Mouse (Mus musculus) Muller cell, postnatal 12 days (primary cell): ENCODE data around the gene Caskin2.
A peak's percentile ranks its signal among the peaks of the same experiment; 100 is the strongest.
"Not testable (repeated sequence)": the region's sequence is repeated elsewhere in the genome, so short reads cannot be mapped to it uniquely, and the experiment has no call there.

Experiments
- DNase-seq: peaks from one replicate; pipeline ENCODE4 v3.0.0-alpha.2; 2015; ENCODE audit errors: inconsistent ontology term

Gene Caskin2

DNA sequence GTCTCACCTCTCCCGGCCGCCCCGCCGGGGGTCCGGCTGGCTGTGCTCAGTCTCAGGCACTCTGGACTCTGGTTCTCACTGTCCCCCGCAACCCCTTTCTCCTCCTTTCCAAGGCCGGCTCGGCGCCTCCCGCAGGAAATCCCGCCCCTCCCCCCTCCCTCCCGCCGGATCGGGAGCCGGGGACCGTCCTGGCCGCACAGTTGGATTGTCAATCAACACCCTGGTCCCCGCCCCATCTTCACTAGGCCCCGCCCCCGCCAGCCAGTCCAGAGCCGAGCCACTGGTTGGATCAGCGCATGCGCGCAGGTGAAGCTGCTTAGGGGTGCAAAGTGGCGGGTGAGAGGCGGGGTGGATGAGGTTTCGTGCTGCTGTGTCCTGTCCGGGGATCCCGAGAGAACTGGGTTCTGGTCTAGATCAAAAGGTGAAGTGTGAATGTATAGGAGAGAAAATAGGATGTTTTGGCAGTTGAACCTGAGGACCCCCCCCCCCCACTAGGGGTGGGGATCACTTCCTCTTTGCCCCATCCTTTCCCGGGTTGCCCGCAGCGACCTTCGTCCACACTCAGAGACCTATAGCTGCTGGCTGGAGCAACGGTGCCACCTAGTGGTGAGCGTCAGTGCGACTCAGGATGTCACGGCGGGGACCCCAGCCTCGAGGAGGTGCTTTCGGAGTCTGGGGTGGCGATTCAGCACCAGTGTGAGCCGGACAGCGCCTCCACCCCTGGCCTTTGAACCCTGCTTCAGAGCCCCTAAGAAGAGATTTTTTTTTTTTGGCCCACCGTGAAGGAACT is at the start of gene Caskin2:
TSS of gene Caskin2 (minus strand) at position 133 of the 790 bp plus-strand sequence.
- peak; percentile 98 for DNase-seq

DNA sequence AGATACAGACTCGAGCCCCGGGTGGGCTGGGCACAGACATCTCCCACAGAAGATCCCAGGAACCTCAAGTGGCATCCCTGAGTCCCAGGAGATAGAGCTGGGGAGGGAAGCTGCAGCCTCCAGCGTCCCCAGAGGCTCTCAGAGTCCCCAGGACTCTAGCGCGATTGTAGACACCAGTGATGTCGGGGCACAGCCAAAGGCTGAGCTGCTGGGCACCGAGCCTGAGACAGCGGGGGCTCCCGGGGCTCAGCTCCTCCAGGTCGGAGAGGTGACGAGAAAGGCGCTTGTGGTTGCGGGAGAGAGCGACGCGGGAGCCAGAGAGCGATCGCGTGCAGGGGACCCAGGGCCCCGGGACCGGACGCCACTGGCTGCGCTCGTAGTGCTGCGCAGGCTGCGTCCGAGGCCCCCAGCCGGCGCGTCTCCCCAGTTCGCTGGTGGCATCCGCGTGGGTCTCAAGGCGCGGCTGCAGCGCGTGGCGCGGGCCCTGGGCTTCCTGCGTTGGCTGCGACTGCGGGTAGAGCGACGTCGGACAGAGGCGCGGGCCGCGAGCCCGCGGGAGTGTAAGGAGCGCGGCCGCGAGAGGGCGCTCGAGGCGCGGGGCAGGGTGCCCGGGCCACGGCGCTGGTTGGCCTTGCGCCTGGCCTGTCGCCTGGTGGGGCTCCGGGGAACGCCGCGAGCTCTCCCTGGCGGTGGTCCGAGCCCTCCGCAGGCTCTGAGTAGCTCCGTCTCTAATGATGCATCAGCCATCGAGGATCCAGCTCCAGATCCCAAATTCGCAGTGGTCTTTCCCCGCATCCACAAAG is 45.9 kb upstream of the Caskin2 start:
- DNase-seq = peak; percentile 89

DNA sequence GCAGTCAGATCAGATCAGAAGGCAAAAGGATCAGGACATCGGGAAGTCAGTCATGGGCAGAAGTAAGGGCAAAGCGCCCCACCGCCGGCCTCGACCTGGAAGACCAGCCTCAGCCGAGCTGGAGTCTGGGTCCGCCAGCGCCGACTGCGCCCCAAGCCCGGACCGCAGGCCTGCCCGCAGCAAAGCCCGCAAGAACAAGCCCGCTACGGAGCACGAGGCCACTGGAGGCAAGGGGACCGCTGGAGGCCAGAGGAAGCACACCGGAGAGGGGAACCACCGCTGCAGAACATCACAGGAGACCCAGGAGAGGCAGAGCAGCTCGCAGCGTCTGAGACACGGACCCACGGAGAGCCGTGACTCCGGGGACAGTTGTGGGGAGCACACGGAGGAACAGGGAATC is 44.9 kb upstream of the Caskin2 start, which contains the start of gene Myo15b:
TSS of gene Myo15b (plus strand) at position 53 of the 400 bp plus-strand sequence.
- no peak for DNase-seq

DNA sequence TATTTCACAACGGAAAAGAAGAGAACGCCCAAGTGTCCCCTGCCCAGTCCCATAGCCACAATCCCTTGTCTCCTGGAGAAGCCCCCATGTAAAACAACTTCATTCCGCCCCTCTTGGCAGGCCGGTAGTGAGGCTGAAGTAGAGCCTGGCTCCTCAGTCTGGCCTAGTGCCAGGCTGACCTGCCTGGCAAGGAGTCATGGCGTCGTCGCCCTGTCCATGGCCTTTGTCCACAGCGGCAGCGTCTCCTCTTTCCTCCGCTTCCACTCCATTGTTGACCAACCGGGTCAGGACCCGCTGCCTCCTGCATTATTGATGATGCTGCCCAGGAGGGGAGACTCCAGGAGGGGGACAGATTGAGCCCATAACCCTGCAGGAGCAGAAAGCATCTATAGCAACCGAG is 44.5 kb upstream of the Caskin2 start:
- no peak for DNase-seq

DNA sequence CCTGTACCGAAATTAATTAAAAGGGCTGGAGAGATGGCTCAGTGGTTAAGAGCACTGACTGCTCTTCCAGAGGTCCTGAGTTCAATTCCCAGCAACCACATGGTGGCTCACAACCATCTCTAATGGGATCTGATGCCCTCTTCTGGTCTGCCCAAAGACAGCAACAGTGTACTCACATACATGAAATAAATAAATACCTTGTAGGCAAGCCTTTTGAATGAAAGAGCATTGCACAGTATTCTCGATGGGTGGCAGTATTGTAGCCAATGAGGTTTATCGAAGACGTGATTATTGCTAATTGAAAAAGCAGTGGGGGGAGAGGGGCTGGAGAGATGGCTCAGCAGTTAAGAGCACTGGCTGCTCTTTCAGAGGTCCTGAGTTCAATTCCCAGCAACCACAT is 43.7 kb upstream of the Caskin2 start:
- not testable (repeated sequence) for DNase-seq

DNA sequence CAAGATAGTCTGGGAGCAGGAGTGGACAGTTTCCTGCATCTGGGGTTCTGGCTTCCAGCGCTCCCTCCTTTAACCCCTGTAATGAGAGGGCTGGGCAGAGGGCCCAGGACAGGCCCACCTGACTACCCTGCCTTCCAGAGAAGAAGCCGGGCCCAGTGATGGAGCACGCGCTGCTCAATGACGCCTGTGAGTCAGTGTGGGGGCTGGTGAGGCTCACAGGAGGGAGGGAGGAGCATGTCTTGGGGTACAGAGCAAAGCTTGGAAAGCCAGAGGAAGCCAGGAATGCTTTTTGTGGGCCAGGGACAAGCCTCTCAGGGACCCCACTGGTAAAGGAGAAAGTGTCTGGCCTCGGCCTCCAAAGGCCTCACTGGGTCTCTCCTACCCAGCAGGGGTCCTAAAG is 41.2 kb upstream of the Caskin2 start:
- no peak for DNase-seq

DNA sequence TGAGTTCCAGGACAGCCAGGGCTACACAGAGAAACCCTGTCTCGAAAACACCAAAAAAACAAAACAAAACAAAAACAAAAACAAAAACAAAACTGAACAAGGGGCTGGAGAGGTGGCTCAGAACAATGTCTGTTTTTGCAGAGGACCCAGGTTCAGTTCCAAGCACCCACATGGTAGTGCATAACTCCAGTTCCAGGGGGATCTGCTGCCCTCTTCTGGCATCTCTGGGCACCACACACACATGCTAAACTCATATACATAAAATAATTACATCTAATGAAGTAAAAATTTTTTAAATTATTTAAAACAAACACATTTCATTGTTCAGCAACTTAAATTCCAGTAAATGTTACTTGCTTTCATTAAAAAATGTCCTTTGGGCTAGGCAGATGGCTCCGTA is 32.4 kb upstream of the Caskin2 start:
- DNase-seq = no peak

DNA sequence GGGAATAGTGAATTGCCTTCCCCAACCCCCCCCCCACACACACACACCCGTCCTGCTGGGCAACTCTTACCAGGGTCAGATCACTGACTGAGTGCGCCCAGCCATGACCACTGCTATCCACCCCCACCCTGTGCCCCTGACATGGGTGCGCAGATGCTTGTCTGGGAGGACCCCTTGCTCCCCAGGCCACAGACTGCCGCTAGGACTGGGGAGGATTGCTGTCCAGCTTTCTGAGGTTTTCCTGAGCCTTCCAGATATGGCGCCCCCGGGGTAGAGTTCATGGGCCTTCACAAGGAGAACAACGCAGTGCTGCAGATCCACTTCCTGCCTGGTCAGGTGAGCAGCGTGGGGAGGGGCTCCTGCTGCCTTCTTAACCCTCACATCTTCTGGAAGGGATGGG is 30.8 kb upstream of the Caskin2 start:
- no peak for DNase-seq

DNA sequence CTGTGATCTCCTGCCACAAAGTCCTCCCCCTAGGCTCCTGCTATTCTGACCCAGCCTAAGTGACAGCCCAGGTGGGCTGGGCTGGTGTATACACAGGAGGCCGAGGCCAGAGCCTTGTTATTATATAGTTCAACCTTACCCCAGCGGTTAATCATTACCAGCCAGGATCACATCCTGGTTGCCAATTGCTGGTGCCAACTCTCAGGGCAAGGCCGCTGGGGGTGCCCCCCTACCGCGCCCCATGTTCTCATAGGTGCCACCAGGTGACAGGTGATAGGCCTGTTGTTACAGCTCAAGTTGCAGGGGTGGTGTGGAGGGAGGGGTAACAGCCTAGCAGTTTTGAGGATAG is 30.4 kb upstream of the Caskin2 start:
- DNase-seq = no peak

DNA sequence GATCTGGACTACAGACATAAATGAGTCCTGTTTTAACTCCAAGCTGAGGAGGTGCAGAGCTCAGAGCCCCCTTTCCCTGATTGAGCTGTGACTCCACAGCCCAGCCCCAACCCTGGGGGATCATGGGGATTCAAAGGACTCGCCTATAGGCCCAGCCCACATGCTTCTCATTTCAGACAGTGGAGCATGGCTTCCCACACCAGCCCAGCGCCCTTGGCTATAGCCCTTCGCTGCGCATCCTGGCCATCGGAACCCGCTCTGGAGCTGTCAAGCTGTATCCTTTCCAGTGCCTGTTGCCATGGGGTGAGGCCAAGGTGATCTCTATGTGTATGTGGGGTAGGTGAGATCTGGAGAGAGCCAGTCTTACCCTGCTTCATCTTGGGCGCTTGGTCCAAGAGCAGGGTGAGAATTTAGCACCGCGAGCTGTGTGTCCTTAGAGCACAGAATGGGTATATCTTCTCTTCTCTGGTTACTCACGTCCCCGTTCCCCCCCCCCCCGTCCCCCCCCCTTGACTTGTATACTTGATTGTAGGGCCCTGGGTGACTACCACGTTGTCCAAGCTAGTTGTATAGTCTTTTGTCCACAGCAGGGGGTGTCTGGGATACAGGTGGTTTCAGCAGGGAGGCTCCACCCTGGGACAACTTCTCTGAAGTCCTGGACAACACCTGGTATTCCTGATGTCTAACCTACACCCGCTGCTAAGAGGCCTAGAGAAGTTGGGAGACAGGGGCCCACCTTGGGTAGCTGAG is 29.9 kb upstream of the Caskin2 start:
- DNase-seq = no peak

DNA sequence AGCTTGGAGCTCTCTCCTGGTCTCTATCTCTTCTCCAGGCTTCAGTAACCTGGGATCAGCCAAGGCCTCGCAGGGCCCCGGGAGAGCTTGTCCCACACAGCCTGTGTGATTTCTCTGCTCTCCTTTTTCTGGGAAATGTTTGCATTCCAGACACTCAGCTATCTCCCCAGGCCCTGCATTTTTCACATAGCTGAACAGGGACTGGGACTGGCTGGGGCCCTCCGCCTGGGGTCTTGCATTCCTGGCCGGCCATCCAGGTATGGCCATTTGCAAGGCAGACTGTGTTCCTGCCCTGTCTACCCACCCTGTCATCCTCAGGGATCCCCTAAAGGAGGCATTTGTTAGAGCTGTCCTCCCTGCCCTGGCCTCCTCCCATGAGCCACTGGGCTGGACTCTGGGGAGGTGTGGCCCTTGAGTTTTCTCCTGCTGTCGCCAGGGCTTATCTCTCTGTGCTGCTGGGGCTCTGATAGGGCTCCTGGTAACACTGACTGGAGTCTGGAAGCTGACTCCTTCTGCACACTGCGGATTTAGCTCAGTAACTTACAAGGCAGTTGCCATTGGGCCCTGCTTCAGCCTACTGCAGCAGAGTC is 28.6 kb upstream of the Caskin2 start:
- DNase-seq = peak; percentile 82

DNA sequence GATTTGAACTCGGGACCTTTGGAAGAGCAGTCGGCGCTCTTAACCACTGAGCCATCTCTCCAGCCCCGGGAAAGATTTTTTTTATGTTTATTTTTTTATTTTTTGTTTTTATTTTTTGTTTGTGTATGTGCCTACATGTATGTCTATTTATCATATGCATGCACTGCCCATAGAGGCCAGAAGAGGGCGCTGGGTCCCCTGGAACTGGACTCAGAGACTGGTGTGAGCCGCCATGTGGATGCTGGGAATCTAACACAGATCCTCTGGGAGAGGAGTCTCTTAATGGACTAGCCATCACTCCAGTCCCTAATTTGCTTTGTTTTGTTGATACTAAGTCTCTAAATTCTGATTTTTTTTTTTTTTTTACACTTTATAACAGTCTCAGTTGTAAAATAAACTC is 27.6 kb upstream of the Caskin2 start:
- DNase-seq = no peak

DNA sequence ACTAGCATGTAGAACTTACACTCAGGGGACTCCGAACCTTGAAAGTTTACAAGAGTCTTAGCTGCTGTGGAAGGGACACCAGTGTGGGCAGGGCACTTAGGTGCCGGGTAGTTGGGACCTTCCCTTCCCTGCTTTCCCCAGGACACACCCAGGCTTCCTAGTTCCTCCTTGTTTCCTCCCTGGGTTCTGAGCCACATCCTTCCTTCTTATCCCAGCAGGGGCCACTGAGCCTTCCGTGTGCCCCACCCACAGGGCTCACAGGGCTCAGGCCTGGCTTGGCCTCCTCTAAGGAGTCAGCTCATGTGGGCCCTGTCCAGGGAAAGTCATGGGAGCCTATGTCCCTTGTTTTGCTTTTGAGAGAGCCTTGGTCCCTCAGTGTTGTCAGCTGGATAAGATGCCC is 26.3 kb upstream of the Caskin2 start:
- no peak for DNase-seq

DNA sequence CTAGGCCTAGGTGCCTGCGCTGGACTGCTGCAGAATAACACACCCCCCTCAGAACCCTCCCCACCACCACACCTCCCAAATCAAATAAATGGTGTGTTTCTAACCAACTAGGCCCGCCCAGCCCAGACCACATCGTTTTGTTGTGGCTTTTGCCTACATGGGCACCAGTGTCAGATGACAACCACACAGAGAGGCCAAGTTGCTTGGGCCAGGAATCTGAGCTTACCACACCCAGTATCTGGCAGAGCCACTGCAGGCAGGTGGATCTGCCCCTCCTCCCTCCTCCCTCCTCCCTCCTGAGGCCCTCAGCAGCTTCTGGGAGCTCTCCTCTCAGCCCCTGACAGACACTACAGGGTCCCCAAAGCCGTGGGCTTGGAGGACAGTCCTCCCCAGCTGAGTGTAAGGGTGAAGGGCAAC is 25.5 kb upstream of the Caskin2 start:
- no peak for DNase-seq

DNA sequence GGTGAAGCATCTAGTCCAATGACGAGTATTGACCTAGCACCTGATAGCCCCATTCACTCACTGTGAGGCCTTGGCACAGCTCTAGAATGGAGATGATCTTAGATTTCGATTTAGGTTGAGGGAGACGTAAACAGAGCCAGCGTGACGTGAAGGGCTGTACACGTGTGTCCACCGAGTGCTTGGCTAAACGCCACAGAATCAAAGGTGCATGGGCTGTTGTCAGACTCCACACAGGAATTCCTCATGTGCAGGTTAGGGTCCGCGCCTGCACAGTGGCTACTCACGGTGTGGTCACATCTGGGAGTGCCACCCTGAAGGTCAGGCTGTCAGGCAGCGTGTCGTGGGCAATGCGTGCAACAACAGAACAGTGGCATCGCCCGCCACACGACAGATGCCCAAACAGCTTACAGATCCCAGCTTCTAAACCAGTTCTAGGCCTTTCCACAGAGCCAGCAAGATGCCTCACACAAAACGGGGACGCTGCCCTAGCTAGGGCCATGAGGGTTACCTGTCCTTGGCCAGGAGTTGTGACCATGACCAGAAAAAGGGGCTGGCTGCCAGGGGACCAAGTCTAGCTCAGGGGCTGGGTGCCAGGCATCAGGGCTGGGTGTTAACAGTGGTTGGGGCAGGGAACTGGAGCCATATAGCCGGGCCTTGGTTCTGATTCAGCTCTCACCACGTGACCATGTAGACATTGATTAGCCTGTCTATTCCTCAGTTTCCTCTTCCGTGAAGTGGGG is 24.3 kb upstream of the Caskin2 start:
- no peak for DNase-seq

DNA sequence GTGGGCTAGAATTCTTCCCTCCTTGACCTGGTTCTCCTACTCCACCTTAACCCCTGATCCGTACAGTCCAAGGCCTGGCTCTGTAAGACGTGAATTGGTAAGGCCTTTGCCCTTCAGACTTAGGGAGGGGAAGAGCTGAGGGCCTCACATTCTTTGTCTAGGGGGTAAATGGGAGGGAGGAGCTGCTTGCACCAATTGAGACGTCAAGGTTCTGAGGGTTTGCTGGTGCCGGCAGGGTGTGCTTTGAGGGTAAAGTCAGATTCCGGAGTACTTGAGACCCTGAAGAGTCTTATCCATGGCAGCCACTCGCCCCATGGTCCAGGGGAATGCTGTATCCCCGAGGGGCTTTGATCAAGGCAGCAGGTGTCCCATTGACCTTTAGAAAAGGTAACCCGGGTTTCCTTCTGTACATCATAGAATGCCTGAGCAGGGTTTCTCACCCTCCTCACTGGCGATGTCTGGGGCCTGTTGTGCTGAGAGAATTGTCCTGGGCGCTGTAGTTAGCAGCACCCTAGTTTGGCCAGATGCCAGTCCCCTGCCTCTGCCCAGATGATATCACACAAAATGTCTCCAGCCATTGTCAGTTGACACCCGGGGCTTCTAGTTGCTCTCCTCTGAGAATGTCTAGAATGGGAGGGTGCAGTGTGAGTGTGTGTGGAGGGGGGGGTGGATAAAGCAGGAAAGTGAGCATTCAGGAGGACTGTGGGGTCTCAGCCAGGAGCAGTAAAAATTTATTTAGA is 23.4 kb upstream of the Caskin2 start:
- no peak for DNase-seq

DNA sequence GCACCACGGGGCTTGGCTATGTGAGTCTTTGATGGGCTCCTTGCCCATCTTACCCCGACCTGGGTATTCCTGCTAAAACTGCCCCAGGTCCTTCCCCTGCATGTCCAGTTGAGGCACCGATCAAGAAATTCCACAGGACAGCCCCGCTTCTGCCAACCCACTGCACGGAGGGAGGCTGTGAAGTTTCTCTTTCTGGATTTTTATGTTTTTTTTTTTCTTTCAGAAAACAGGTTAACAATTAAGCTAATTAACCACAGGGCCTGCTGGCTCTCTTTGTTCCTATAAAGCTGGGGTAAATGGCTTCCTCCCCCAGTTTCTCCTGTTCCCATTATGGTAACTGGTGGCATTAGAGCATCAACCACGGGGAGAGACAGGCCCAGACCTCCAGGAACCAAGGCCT is 20.6 kb upstream of the Caskin2 start:
- DNase-seq = no peak

DNA sequence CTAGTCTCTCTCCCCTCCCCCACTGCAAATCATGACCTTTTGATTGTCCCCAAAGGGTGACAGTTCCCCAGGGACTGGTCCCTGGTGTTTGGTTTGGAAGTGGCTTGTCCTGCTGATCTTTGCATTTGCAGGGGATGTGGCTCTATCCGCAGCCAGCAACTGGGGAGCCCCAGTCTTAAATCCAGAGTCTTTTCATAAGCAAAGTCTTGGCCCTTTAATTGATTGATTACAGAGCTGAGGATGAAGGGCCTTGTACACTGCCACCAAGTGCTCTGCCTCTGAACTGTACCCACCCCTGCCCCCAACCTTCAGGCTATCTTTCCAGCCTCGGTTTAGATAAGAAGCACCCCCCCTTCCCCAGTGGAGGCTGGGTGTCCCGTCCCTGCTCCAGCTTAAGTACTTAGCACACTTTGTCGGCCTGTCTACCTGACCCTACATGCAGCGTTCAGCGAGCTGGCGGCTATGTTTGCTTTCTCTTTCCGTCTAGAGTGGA is 19.6 kb upstream of the Caskin2 start:
- DNase-seq = no peak

DNA sequence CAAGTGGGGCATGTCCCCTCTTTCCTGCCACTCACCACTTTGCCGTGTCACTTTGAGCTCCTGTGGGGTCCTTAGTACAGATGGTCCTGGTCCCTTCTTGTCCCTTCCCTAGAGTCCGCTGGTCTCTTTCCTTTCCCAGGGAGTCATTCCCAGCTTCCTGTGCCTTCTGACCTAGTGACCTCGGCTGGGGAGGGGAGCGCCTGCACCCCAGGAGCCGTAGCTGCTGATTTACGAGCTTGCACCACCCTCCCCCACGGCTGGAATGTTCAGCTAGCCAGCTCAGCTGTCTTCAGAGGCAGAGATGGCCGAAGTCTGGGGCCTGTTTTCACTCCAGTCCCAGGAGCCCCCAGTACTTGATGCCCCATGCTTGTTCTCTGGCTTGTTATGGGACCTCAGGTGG is 19.1 kb upstream of the Caskin2 start:
- DNase-seq = no peak

DNA sequence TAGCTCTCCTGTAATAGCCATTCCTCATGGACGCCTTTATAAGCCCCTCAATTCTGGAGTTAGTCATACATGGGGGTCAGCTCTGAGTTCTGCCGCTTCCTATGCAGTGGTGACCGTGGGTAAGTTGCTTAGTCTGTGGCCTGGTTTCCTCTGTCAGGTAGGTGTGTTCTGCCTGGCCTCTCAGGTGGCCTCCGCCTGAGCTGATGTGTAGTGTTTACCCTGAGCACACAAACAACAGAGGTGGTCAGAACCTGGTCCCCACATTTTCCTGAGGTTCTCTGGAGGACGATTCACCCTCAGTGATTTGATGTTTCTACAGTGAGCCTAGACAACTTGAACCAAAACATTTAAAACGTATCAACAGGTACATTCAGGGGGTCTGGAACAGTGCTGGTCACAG is 18.6 kb upstream of the Caskin2 start:
- no peak for DNase-seq
